Mouse (Mus musculus): ENCODE data around the gene Btc.

Btc gene

GRCm38 (mm10) chr5:91402339-91403211 is at the start of gene Btc:
TSS of gene Btc (minus strand) at chr5:91402994.
- peak; percentile 52 for DNase-seq (ENCODE audit: low read depth, low spot score)

GRCm38 (mm10) chr5:91444981-91445517 is 42.3 kb upstream of the Btc start:
- DNase-seq (ENCODE audit: low read depth, low spot score), result peak; percentile 20

GRCm38 (mm10) chr5:91436563-91436962 is 33.8 kb upstream of the Btc start:
- DNase-seq (ENCODE audit: low read depth, low spot score), result no peak

- DNase-seq (ENCODE audit: low read depth, low spot score), result no peak
These were observed 32.2 kb upstream of the Btc start for GRCm38 (mm10) chr5:91434723-91435658.

GRCm38 (mm10) chr5:91428547-91428946 is 25.8 kb upstream of the Btc start:
- no peak for DNase-seq (ENCODE audit: low read depth, low spot score)

- no peak for DNase-seq (ENCODE audit: low read depth, low spot score)
These were observed 11.0 kb upstream of the Btc start for GRCm38 (mm10) chr5:91413814-91414213.

GRCm38 (mm10) chr5:91404263-91404662 is 1.5 kb upstream of the Btc start:
- DNase-seq (ENCODE audit: low read depth, low spot score), result no peak

GRCm38 (mm10) chr5:91403281-91403680 is 487 bp upstream of the Btc start:
- no peak for DNase-seq (ENCODE audit: low read depth, low spot score)

- no peak for DNase-seq (ENCODE audit: low read depth, low spot score)
These were observed 2.2 kb downstream of the Btc start for GRCm38 (mm10) chr5:91400493-91401096.

- peak; percentile 79 for DNase-seq (ENCODE audit: low read depth, low spot score)
These were observed 27.3 kb downstream of the Btc start for GRCm38 (mm10) chr5:91375467-91375866.

GRCm38 (mm10) chr5:91368061-91368565 is 34.7 kb downstream of the Btc start:
- DNase-seq (ENCODE audit: low read depth, low spot score), result no peak

- DNase-seq (ENCODE audit: low read depth, low spot score), result no peak
These were observed 35.9 kb downstream of the Btc start for GRCm38 (mm10) chr5:91366925-91367324.

- DNase-seq (ENCODE audit: low read depth, low spot score), result no peak
These were observed 39.4 kb downstream of the Btc start for GRCm38 (mm10) chr5:91363274-91363991.

- DNase-seq (ENCODE audit: low read depth, low spot score), result no peak
These were observed 50.1 kb downstream of the Btc start for GRCm38 (mm10) chr5:91352645-91353044.

GRCm38 (mm10) chr5:91345681-91346080 is 57.1 kb downstream of the Btc start:
- DNase-seq (ENCODE audit: low read depth, low spot score), result no peak

- no peak for DNase-seq (ENCODE audit: low read depth, low spot score)
These were observed 57.7 kb downstream of the Btc start for GRCm38 (mm10) chr5:91345064-91345463.

GRCm38 (mm10) chr5:91341981-91342760 is 60.6 kb downstream of the Btc start:
- DNase-seq (ENCODE audit: low read depth, low spot score), result no peak

- no peak for DNase-seq (ENCODE audit: low read depth, low spot score)
These were observed 68.6 kb downstream of the Btc start for GRCm38 (mm10) chr5:91334227-91334626.

- DNase-seq (ENCODE audit: low read depth, low spot score), result no peak
These were observed 70.5 kb downstream of the Btc start for GRCm38 (mm10) chr5:91332079-91332865.

Measured in 3T3-L1 (cell line).